Mouse (Mus musculus) Patski (cell line): ENCODE measurements around the gene Gm3336. TPM values are rescaled to one million over a fixed set of nuclear protein-coding genes. Genes with fewer than 3 reads are reported as not detected.

ENCODE experiments used
- ATAC-seq: fragments of 100-300 bp; one replicate; pipeline ENCODE4 v1.8.0; 2021
- CTCF ChIA-PET: fragments of 350-600 bp; sonication (Branson Sonifier 250); formaldehyde crosslinking; loops from one replicate; lab custom pipeline; 2022; ENCODE audit warnings: inconsistent platforms; lab: Charles Lee
- POLR2A ChIA-PET: fragments of 350-600 bp; sonication (Branson Sonifier 250); formaldehyde crosslinking; loops from one replicate; lab custom pipeline; 2022; ENCODE audit warnings: antibody characterized with exemption, inconsistent platforms; lab: Charles Lee
- DNase-seq: peaks from one replicate; pipeline ENCODE4 v3.0.0-alpha.2; 2011; ENCODE audit warnings: low read depth, low spot score
- H3K27me3 ChIP-seq: fragments of 371-371 bp; one replicate; pipeline ENCODE4 v1.5.1; 2021
- CTCF ChIP-seq: fragments of 100-300 bp; IDR thresholded peaks from one replicate; pipeline ENCODE4 v1.5.1; 2021
- in situ Hi-C: fragments of 300-500 bp; cut with MboI; formaldehyde crosslinking; loops from 3 replicates; pipeline ENCODE4 v1.11.1; 2018; ENCODE audit warnings: low pct_unique_long_range_greater_than_20kb, mixed read lengths
- polyA plus RNA-seq: library from polyadenylated mRNA; unstranded; gene quantifications from one replicate; pipeline ENCODE4 v1.2.3, GENCODE M21; 2021

Gm3336 gene
- polyA plus RNA-seq, 1 experiment from 2014 or later: 1.1 TPM

DNA sequence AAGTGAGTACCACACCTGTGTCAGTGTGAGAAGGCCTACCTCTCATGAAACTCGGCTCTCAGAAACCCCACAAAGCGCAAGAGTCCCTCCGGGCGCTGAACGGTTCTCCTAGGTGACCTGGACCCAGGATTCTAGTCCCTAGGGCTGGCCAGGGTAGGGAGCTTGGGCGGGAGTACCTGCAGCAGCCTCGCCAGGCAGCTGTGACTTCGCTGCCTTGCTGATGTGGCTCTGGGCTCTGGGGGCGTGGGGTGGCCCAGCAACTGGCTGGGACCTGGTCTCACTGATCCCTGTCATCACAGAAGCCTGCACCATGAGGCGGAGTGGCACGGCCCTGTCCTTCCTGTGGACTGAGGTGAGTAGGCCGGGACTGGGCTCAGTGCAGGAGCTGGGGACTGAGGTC lies 5.9 kb downstream of the Gm3336 start:
- no peak for DNase-seq
- TF ChIP-seq CTCF: no peak
- ChIA-PET CTCF (interaction anchor here (1.3 kb wide), 1 partner anchor 39 kb away, joined by 7 read pairs; no protein-coding TSS in a partner anchor), POLR2A (interaction anchor here (0.8 to 0.9 kb wide), 2 partner anchors 10 to 80 kb away, joined by 3 read pairs; no protein-coding TSS in a partner anchor)
- no peak for ATAC-seq
- H3K27me3 ChIP-seq: no peaks in the 10 kb centered on the region
- in situ Hi-C loops: no loop called here

DNA sequence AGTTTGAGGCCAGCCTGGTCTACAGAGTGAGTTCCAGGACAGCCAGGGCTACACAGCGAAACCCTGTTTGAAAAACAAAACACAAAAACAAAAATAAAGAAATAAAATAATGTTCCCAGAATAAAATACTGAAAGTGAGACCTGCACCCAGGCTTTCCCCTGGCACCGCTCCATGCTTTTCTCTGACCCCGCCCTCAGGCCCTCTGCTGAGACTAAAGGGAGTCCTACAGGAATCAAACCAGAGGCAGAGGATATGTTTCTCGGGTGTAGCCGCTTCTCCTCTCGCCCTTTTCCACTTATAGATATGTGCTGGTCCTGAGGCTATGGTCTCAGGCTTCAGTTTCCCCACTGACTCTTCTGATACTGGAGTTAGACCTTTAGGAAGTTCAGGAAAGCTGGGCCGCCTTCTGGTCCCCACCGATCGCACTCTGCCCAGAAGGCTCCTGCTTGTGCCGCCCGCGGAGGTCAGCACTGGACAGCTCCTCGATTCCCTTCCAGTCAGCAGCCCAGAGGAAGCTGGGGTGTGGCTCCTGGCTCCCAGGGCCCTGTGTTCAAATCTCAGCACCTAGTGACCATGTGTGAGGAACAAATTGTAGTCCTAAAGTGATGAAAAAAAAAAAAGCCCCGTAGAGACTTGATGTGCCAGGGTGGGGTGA lies 7.6 kb downstream of the Gm3336 start:
- ChIA-PET POLR2A (no interaction called here), CTCF (no interaction called here)
- in situ Hi-C loops: no loop called here
- ATAC-seq (no peak), DNase-seq (no peak)
- TF ChIP-seq CTCF: no peak
- no peaks in the 10 kb centered on the region for H3K27me3 ChIP-seq

DNA sequence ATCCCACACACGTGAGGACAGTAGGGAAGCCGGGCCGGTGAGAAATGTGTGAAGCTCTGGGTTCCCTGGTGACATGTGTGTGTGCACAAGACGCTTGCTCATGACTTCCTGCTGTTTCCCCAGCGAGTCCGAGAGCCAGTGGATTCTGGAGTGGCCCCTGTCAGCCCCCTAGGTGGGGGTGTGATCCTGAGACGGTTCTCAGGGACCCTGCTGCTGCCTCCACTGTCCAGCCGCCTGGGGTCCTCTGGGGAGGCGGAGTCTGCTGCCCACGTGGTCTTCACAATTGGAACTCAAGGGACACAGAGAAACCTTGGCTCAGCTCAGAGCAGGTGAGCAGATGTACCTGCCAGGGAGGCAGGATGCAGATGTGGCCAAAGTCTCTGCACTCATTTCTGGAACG lies 8.4 kb downstream of the Gm3336 start:
- in situ Hi-C loops: no loop called here
- ChIA-PET POLR2A (interaction anchor here (0.7 kb wide), 1 partner anchor 10 kb away, joined by 3 read pairs; no protein-coding TSS in a partner anchor), CTCF (no interaction called here)
- no peaks in the 10 kb centered on the region for H3K27me3 ChIP-seq
- TF ChIP-seq CTCF: no peak
- no peak for DNase-seq
- no peak for ATAC-seq

DNA sequence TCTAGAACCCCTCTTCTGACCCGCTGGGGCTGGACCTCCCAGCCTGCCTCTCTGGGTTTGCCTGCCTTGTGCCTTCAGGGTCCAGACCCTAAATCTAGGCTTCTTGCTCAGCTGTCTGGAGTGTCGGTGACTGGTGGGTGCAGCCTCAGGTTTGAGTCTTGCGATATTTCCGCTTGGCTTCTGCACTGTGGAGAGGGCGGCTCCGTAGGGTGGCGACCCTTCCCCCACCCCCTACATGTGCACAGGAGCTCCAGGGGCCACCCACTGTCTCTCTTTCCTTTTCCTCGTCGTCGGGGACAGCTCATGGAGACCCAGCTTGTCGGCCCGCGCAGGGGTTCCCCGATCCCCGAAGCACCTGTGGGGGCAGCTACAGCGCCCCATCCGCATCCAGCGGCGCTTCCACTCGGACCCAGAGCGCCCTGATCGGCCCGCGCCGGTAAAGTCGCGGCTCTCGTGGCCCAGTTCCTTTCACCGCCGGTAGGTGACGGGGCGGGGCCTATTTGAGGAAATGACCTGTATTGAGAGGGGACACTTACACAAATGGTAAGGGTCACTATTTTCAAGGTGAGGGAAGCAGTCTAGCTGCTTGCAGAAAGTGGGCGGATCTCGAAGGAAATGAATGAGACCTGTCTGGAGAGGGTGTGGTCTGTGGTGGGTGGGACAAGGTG lies 11.6 kb downstream of the Gm3336 start:
- CTCF ChIA-PET: no interaction called here
- no peaks in the 10 kb centered on the region for H3K27me3 ChIP-seq
- in situ Hi-C loops: no loop called here
- ATAC-seq (no peak), DNase-seq (no peak)
- no peak for TF ChIP-seq CTCF
- POLR2A ChIA-PET: no interaction called here

DNA sequence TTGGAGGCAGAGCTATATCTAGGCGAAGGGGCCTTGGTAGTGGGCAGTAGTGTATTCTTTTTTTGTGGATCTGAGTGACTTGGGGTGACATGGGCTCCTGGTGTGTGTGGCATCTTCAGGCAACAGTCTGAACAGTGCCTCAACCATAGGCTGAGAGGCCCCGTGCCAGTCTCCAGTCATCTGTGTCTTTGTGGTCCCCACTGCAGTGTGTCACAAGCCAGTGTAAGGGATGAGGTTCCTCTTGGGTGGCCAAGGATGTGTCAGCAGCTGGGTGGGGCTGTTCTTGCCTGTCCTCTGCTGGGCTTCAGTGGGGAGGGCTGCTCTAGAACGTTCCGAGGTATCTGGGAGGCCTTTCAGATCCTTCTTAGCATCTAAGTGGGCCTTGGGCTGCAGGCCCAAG lies 12.6 kb downstream of the Gm3336 start:
- no peaks in the 10 kb centered on the region for H3K27me3 ChIP-seq
- peak; percentile 34 for ATAC-seq
- ChIA-PET POLR2A (no interaction called here), CTCF (no interaction called here)
- DNase-seq: no peak
- in situ Hi-C loops: no loop called here
- TF ChIP-seq CTCF: no peak

DNA sequence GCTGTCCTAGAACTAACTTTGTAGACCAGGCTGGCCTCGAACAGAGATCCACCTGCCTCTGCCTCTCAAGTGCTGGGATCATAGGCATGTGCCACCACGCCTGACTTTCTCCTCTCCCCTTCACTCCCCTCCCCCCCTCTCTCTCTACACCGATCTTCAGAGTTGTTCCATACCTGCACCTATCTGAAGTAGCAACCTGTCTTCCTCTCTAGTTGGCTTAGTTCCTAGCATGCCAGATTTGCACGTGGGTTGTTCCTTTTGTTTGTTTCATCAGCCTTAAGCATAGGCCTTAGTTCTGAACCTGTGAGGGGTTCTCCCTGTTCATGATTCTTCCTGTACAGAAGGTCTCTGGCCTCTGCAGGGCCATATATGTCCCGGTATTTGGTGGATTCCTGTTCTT lies 19.4 kb downstream of the Gm3336 start:
- DNase-seq (no peak), ATAC-seq (no peak)
- ChIA-PET POLR2A (no interaction called here), CTCF (no interaction called here)
- no peak for TF ChIP-seq CTCF
- no peaks in the 10 kb centered on the region for H3K27me3 ChIP-seq
- in situ Hi-C loops: no loop called here

DNA sequence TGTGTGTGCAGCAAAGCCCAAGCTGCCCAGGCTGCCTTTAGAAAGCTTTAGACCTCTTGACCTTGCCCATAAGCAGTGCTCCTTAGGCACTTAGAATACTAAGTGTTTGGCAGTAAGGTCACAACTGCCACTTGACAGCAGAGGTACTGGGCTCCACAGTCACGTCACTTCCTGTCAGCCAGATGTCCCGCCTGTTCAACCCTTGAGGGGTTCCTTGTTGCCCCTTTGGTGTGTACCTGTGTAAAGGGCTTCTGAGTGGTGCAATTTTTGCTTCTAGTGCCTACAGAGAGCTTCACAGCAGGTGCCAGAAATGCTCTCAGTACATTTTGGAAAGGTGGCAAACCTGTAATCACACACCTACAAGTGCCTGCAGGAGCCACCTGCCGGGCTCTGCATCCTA lies 19.9 kb downstream of the Gm3336 start:
- DNase-seq (no peak), ATAC-seq (no peak)
- no peak for TF ChIP-seq CTCF
- in situ Hi-C loops: no loop called here
- ChIA-PET CTCF (no interaction called here), POLR2A (interaction anchor here (0.6 kb wide), 1 partner anchor 10 kb away, joined by 3 read pairs; no protein-coding TSS in a partner anchor)
- H3K27me3 ChIP-seq: no peaks in the 10 kb centered on the region

DNA sequence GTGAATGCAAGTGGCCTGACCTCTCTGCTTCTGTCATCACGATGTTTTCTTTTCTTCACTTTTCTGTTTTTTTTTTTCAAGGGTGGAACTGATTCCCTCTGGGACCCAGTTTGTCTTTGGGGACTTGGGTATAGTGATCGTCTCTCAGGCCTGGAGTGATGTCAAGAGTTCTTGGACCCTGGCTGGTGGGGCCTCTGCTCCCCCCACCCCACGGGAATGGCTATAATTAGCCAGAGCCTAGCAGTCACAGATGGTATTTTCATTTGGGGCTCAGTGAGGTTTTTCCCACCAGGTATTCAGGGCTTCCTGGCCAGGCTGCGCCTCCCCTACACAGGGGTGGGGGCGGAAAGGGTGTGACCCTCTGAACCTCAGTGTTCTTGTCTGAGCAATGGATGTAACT lies 23.3 kb downstream of the Gm3336 start:
- in situ Hi-C loops: no loop called here
- CTCF ChIA-PET: no interaction called here
- no peak for ATAC-seq
- no peaks in the 10 kb centered on the region for H3K27me3 ChIP-seq
- POLR2A ChIA-PET: no interaction called here
- no peak for TF ChIP-seq CTCF
- DNase-seq: no peak

DNA sequence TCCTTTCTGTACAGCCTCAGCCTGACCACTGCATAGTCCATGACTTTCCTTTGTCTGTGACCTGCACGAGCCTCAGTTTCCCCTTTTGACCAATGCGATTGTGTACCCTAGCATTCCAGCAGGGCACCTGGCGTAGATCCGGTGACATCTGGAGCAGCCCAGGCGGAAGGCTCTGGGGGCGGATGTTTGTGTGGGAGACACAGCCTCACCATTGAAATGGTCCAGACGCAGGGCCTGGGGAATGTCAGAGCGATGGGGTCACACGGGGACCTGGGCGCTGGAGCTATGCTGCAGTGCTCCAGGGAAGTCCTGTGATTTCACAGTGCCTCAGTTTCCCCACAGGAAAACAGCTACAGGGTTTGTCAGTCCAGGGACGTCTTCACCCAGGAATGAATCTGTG lies 23.8 kb downstream of the Gm3336 start:
- no peak for ATAC-seq
- H3K27me3 ChIP-seq: no peaks in the 10 kb centered on the region
- in situ Hi-C loops: no loop called here
- CTCF ChIA-PET: no interaction called here
- DNase-seq: no peak
- no peak for TF ChIP-seq CTCF
- POLR2A ChIA-PET: no interaction called here

DNA sequence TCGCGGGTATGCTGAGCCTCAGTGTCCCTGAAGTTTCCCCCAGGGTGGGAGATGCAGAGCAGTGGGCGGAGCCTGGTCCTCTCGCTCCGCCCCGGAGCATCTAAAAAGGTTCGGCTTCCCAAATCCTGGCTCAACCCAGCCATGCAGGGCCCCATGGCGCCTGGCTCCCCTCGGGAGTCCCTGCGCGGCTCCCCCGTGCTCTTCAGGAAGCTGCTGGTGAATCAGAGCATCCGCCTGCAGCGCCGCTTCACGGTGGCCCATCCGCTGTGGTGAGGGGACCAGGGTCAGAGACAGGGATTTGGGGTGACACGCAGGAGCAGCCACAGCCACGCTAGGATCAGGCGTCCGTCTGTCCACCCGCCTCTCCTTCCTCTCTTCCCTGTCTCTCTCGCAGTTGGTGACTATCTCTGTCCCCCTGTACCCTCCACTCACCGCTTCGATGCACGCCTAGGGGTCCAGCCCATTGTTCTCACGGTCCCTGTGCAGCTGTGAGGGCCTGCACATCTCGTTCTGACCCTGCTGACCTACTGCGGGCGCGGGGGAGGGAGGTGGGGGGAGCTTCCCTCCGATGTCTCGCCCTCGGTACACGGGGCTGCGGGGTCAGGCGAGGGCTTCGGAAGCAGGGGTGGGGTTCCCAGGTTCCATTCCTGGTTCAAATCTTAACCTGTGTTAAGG lies 24.8 kb downstream of the Gm3336 start:
- ChIA-PET POLR2A (interaction anchor here (1.1 kb wide), 1 partner anchor 11 kb away, joined by 3 read pairs; no protein-coding TSS in a partner anchor), CTCF (no interaction called here)
- H3K27me3 ChIP-seq: no peaks in the 10 kb centered on the region
- no peak for DNase-seq
- ATAC-seq: no peak
- in situ Hi-C loops: no loop called here
- TF ChIP-seq CTCF: no peak
